Mouse (Mus musculus) forebrain, embryonic 14.5 days (tissue): ENCODE measurements around the gene Sertad1. TPM values are rescaled to one million over a fixed set of nuclear protein-coding genes. Genes with fewer than 3 reads are reported as not detected.
A peak's percentile ranks its signal among the peaks of the same experiment; 100 is the strongest.

Source experiments
- ATAC-seq: fragments of 200-750 bp; cut with Nextera tagmentation; 2 replicates; pipeline ENCODE4 v1.8.0; 2017; ENCODE audit warnings: mild to moderate bottlenecking, moderate library complexity
- DNase-seq: peaks from one replicate; pipeline ENCODE4 v3.0.0-alpha.2; 2015; ENCODE audit warnings: low spot score
- H3K27ac ChIP-seq: fragments of 300-500 bp; sonication (generic); 2 replicates; pipeline ENCODE4 v1.5.1; 2014; ENCODE audit warnings: low read depth, mild to moderate bottlenecking, control low read depth, low read length, moderate library complexity
- H3K27me3 ChIP-seq: fragments of 300-500 bp; sonication (generic); replicated peaks from 2 replicates; pipeline ENCODE4 v1.6.1; 2014; ENCODE audit warnings: low read length, control low read depth, mixed read lengths; ENCODE audit not compliant: control insufficient read depth, insufficient read depth
- H3K36me3 ChIP-seq: fragments of 300-500 bp; sonication (generic); 2 replicates; pipeline ENCODE4 v1.6.1; 2014; ENCODE audit warnings: low read length, control low read depth; ENCODE audit not compliant: control insufficient read depth, insufficient read depth
- H3K4me1 ChIP-seq: fragments of 300-500 bp; sonication (generic); 2 replicates; pipeline ENCODE4 v1.6.1; 2014; ENCODE audit warnings: antibody characterized with exemption, low read length, control low read depth; ENCODE audit not compliant: control insufficient read depth, insufficient read depth
- H3K4me2 ChIP-seq: fragments of 300-500 bp; sonication (generic); 2 replicates; pipeline ENCODE4 v1.6.1; 2014; ENCODE audit warnings: mild to moderate bottlenecking, control low read depth, low read length
- H3K4me3 ChIP-seq: fragments of 300-500 bp; sonication (generic); 2 replicates; pipeline ENCODE4 v1.5.1; 2014; ENCODE audit warnings: low read depth, low read length, control low read depth
- H3K9ac ChIP-seq: fragments of 300-500 bp; sonication (generic); 2 replicates; pipeline ENCODE4 v1.6.1; 2014; ENCODE audit warnings: mild to moderate bottlenecking, low read length, control low read depth, moderate library complexity
- H3K9me3 ChIP-seq: fragments of 300-500 bp; sonication (generic); replicated peaks from 2 replicates; pipeline ENCODE4 v1.6.1; 2016; ENCODE audit warnings: low read length, control low read depth, mixed read lengths; ENCODE audit not compliant: control insufficient read depth
- WGBS: fragments of 180-500 bp; shearing (Covaris S2); extraction: QIAGEN DNeasy Blood & Tissue Kit; methylation state at CpG from one replicate; pipeline ENCODE4 v1.1.7; 2014; 5-methylcytosine and 5-hydroxymethylcytosine counted together
- polyA plus RNA-seq: library from polyadenylated mRNA; unstranded; fragments of >200 nt; fragmentation: Nextera tagmentation; extraction: Ambion mirVana; gene quantifications from 2 replicates; pipeline ENCODE4 v1.2.1, GENCODE M21; 2014

The Sertad1 gene
- polyA plus RNA-seq, 1 experiment from 2014 or later, result 9.7 TPM

DNA sequence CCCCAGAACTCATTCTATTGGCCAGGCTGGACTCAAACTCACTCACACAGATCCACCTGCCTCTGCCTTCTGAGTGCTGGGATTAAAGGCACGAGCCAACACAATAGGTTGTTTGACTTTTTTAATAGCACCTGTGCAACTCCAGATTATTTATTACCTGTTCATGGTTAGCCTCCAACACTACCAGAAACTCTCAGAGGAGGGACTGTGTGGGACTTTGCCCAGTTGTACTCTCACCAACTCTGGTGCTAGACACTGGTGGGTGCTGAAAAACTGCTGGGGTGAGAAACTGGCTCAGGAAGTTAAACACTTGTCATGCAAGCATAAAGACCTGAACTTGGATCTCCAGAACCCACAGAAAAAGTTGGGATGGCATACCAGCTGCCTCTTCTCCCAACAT is 7.0 kb upstream of the Sertad1 start:
- WGBS, result 65% methylated on average over 1 of the region's 1 CpGs
- Histone ChIP-seq H3K36me3 (peaks cover 13% of the 10 kb centered on the region), H3K9ac (no peak overlapping the region), H3K27me3 (no peaks in the 10 kb centered on the region), H3K4me1 (peaks cover 3% of the 10 kb centered on the region; the same call in 1 of the 2 replicates), H3K4me2 (no peak overlapping the region), H3K9me3 (no peaks in the 10 kb centered on the region), H3K27ac (no peak overlapping the region), H3K4me3 (no peak overlapping the region)
- ATAC-seq (no peak), DNase-seq (no peak)

DNA sequence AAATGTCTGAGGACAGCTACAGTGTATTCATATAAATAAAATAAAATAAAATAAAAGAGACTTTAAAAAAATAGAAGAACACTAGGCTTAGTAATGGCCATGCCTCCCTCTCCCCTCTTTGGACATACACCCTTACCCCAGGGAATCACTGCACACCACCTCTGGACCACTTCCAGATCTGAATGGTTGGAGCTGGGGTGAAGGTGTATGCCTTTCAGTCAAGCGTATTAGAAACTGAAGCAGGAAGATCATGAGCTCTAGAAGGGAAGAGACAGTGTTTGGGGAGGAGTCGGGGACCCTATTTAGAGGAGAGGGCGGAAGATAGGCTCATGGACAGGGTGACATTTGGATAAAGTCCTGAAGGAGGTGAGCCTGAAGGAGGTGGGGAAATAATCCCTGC is 6.2 kb upstream of the Sertad1 start:
- no peak overlapping the region for H3K27ac ChIP-seq
- no peak for ATAC-seq
- 65% methylated on average over 3 of the region's 3 CpGs for WGBS

DNA sequence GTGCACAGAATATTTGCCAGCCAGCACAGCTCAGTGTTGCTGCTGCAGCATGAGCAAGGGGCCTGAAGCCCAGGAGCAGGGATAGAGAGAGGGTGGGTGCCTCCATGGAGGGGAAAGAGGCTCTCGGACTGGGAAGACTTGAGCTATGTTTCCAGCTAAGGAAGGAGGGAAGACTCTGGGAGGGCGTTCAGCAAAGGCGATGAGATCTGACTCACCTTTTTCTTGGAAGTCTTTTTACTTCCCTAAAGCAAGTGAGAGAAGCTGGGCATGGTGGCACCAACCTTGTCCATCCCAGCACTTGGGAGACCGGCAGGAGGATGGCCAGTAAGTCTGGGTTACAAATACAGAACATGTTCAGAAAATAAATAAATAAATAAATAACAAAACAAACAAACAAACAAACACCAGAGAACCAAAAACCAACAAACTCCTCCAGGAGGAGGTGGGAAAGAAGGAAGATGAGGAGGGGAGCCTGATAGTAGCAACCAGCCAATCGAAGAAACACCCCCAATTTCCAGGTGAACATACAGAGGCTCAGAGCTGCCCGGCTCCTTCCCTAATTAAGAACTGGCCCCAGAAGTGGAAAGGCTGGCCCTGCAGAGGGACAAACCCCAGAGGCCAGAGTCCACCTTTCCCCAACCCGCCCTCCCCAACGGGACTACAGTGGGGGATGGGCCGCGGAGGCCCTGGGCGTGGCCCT is 5.6 kb upstream of the Sertad1 start:
- peak overlapping the region; percentile 11 for H3K4me3 ChIP-seq
- peaks cover 13% of the 10 kb centered on the region for H3K36me3 ChIP-seq
- H3K4me2 ChIP-seq, result peak overlapping the region; percentile 43
- WGBS, result 12% methylated on average over 11 of the region's 11 CpGs
- H3K9me3 ChIP-seq, result no peaks in the 10 kb centered on the region
- H3K27me3 ChIP-seq, result no peaks in the 10 kb centered on the region
- H3K27ac ChIP-seq, result no peak overlapping the region
- peak overlapping the region; percentile 29 for H3K9ac ChIP-seq
- no peaks in the 10 kb centered on the region for H3K4me1 ChIP-seq
- no peak for DNase-seq
- ATAC-seq, result no peak

More for the DNA sequence above, 6.2 kb upstream of the Sertad1 start:
- no peaks in the 10 kb centered on the region for H3K27me3 ChIP-seq
- DNase-seq, result no peak
- no peaks in the 10 kb centered on the region for H3K9me3 ChIP-seq
- no peak overlapping the region for H3K4me3 ChIP-seq
- H3K9ac ChIP-seq, result no peak overlapping the region
- H3K4me1 ChIP-seq, result no peaks in the 10 kb centered on the region
- no peak overlapping the region for H3K4me2 ChIP-seq
- peaks cover 13% of the 10 kb centered on the region for H3K36me3 ChIP-seq

DNA sequence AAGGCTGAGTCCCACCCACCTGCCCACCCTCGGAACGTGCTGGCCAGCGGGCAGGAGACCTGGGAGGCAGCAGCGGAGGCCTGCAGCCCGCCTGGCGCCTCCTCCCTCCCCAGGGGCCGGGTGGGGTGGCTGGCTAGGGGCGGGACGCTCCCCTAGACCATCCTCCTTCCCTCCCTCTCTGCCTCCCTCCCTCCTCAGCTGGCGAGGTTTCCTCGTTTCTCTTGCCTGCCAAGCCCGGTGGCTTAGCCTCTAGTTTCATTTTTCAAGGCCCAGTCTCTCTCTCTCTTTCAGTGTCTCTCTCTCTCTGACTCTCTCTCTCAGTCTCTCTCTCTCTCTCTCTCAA is 5.1 kb upstream of the Sertad1 start:
- ATAC-seq, result peak; percentile 89
- Histone ChIP-seq H3K36me3 (peaks cover 8% of the 10 kb centered on the region), H3K9ac (peak overlapping the region; percentile 29), H3K27me3 (no peaks in the 10 kb centered on the region), H3K9me3 (no peaks in the 10 kb centered on the region), H3K27ac (no peak overlapping the region), H3K4me1 (peaks cover 3% of the 10 kb centered on the region; the same call in 1 of the 2 replicates), H3K4me3 (peak overlapping the region; percentile 11), H3K4me2 (peak overlapping the region; percentile 43)
- 0% methylated on average over 7 of the region's 12 CpGs for WGBS
- DNase-seq, result peak; percentile 76

DNA sequence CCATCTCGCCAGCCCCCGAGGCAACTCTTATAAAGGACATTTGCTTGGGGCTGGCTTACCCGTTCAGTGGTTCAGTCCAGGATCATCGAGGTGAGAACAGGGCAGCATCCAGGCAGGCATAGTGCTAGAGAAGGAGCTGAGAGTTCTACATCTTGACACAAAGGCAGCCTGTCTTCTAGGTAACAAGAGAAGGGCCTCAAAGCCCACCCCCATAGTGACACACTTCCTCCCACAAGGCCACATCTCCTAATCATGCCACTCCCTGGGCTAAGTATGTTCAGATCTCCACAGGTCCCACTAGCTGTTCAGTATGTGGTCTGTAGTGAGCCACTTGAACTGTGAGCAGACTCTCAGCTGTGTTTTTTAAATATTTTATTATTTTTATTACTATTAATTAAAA is 2.9 kb upstream of the Sertad1 start:
- H3K27ac ChIP-seq, result no peak overlapping the region
- no peak overlapping the region for H3K4me2 ChIP-seq
- no peaks in the 10 kb centered on the region for H3K27me3 ChIP-seq
- no peaks in the 10 kb centered on the region for H3K9me3 ChIP-seq
- H3K4me3 ChIP-seq, result no peak overlapping the region
- H3K9ac ChIP-seq, result no peak overlapping the region
- 92% methylated on average over 4 of the region's 4 CpGs for WGBS
- H3K4me1 ChIP-seq, result peaks cover 3% of the 10 kb centered on the region; the same call in 1 of the 2 replicates
- H3K36me3 ChIP-seq, result no peaks in the 10 kb centered on the region
- no peak for DNase-seq
- no peak for ATAC-seq

DNA sequence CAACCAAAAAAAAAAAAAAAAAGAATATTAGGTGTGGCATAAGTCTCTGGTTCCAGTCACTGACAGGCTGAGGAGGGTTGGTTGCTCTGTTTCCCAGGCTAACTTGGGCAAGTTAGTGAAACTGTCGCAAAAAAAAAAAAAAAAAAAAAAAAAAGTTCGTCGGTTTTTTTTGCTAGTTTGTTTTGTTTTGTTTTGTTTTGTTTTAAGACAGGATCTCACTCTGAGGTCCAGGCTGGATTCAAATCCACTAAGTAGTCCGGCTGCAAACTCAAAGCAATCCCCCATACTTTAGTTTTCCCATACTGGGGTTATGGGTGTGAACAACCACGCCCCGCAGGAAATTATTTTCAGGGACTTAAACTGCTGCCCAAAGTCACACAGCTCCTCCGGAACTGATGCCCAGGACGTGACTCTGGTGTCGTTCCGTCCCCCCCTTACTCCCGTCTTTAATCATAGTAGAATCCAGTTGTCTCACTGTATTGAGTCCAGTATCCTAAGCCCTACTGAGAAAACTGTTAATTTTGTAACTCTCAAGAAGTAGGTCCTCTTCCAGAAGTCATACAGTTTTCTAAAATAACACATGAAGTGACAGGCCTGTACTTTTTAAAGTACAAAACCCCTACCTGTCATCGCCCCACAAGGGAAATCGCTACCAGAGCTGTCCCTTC is 474 bp upstream of the Sertad1 start:
- peak overlapping the region; percentile 51 for H3K9ac ChIP-seq
- H3K27ac ChIP-seq, result no peak overlapping the region
- no peak for DNase-seq
- peak overlapping the region; percentile 61 for H3K4me2 ChIP-seq
- peak; percentile 6; the same call in 1 of the 2 replicates for ATAC-seq
- H3K27me3 ChIP-seq, result no peaks in the 10 kb centered on the region
- no peaks in the 10 kb centered on the region for H3K9me3 ChIP-seq
- WGBS, result 4% methylated on average over 13 of the region's 13 CpGs
- H3K36me3 ChIP-seq, result no peaks in the 10 kb centered on the region
- peaks cover 3% of the 10 kb centered on the region; the same call in 1 of the 2 replicates for H3K4me1 ChIP-seq
- H3K4me3 ChIP-seq, result peak overlapping the region; percentile 65

DNA sequence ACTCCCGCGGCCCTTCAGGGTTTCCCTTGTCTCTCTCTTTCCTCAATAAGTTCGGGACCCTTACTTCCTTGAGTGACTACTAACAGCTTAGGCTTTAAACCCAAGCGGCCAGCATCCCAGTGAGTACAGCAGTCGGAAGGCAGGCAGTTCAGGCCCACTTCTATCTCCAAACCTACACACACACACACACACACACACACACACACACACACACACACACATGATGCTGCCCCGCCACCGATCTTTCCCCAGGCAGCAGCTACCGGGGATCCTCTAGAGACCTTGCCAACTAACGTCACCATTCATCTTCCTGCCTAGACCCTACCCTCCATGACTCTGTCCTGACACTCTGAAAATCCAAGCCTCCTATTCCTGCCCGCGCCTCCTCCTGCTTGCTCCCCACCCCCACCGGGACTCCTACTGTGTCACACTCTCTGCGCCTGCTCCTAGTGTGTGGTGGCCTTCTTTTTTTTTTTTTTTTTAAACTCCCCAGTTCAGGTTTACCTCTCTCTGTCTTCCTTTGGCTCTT is 1.1 kb downstream of the Sertad1 start:
- DNase-seq, result no peak
- WGBS, result 4% methylated on average over 13 of the region's 13 CpGs
- peak overlapping the region; percentile 65 for H3K4me3 ChIP-seq
- H3K9ac ChIP-seq, result peak overlapping the region; percentile 71
- no peak for ATAC-seq
- H3K27me3 ChIP-seq, result no peaks in the 10 kb centered on the region
- no peaks in the 10 kb centered on the region for H3K36me3 ChIP-seq
- peaks cover 3% of the 10 kb centered on the region; the same call in 1 of the 2 replicates for H3K4me1 ChIP-seq
- H3K27ac ChIP-seq, result 0 out of 2 replicates have a peak overlapping the region, but pooled peaks have one; percentile 86
- H3K4me2 ChIP-seq, result peak overlapping the region; percentile 61
- H3K9me3 ChIP-seq, result no peaks in the 10 kb centered on the region

DNA sequence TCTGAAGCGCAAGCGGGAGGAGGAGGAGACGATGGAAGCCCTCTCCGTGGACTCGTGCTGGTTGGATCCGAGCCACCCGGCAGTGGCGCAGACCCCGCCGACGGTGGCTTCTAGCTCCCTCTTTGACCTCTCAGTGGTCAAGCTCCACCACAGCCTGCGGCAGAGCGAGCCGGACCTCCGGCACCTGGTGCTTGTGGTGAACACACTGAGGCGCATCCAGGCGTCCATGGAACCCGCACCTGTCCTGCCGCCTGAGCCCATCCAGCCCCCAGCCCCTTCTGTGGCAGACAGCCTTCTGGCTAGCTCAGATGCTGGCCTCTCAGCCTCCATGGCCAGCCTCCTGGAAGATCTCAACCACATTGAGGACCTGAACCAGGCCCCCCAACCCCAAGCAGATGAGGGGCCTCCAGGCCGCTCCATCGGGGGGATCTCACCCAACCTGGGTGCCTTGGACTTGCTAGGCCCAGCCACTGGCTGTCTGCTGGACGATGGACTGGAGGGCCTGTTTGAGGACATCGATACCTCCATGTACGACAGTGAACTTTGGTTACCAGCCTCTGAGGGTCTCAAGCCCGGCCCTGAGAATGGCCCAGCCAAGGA is 2.7 kb downstream of the Sertad1 start:
- Histone ChIP-seq H3K4me2 (no peak overlapping the region), H3K27ac (no peak overlapping the region), H3K4me1 (peaks cover 3% of the 10 kb centered on the region; the same call in 1 of the 2 replicates), H3K9ac (no peak overlapping the region), H3K36me3 (no peaks in the 10 kb centered on the region), H3K4me3 (no peak overlapping the region), H3K27me3 (no peaks in the 10 kb centered on the region), H3K9me3 (no peaks in the 10 kb centered on the region)
- ATAC-seq (no peak), DNase-seq (no peak)
- WGBS, result 90% methylated on average over 25 of the region's 25 CpGs
